Mouse (Mus musculus) T-helper 1 cell (primary cell): ENCODE measurements around the gene Ccdc92.

ENCODE experiments used
- in situ Hi-C: fragments of 300-600 bp; cut with MboI, MseI; formaldehyde crosslinking; loops from one replicate; pipeline ENCODE4 v1.15.1; 2025; ENCODE audit warnings: high pct_unique_total_duplicates

Gene Ccdc92

DNA sequence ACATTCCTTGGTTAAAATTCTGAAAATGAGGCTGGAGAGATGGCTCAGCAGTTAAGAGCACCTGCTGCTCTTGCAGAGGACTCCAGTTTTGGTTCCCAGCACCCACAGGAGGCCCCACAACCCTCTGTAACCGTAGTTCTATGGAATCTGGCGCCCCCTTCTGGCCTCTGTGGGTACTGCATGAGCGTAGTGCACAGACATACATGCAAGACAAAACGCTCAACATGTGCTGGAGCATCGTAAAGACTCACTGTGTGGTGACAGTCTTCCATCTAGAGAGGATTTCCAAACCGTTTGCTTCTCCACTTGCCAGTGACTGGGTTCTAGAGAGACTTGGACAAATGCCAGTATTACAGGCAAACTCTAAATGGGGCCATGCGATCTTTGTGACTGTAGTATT is 76.6 kb downstream of the Ccdc92 start:
- in situ Hi-C loops, result no loop called here
